13 mouse cellular contexts compared by ENCODE assay signal in the genomic region with DNA sequence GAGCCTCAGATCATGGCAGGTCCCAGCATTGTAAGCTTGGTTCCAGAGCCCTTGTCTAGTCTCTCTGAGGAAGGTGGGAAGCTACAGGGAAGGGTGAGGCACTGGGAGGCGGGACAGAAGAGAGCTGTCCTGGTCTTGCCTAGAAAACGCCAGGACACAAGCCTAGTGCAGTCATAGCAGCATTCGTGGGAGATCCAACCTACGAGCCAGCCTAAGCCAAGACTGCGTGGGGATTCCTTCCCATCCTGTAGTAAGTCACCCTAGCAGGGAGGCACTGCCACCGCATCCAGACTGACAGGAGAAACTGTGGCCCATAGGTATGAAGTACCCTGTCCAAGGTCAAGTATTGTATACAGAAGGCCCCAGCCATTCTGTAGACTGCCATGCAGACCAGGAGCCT. TPM values are rescaled to one million over a fixed set of nuclear protein-coding genes. Genes with fewer than 3 reads are reported as not detected.
"Had no signal": no experiment of that assay in that cellular context is flagged by ENCODE, and none has a peak within 500 bp of the region (broad histone marks: within the 10 kb centered on the region; RNA-seq: fewer than 3 reads in every experiment).

No protein-coding gene starts in this region.

- H3K4me2 ChIP-seq: liver, embryonic 11.5 days; liver, embryonic 15.5 days had no signal

- H3K9me3 ChIP-seq: limb, embryonic 10.5 days; liver, embryonic 15.5 days had no signal

- DNase-seq: kidney, adult 18-20 months; kidney, postnatal 10 days; lung, adult 2 months; lung, postnatal 36 days; thymus, postnatal 36 days had no signal

- H3K4me3 ChIP-seq: left cerebral cortex, adult 2 months; limb, embryonic 10.5 days; liver, embryonic 15.5 days had no signal

- H3K27ac ChIP-seq: left cerebral cortex, adult 2 months; limb, embryonic 10.5 days; liver, embryonic 15.5 days had no signal

- H3K36me3 ChIP-seq: limb, embryonic 10.5 days; liver, embryonic 15.5 days had no signal

- H3K9ac ChIP-seq: liver, embryonic 15.5 days had no signal

RNA-seq across cellular contexts. Expression of gene Lrrc4b, which starts 3.7 kb away (rescaled TPM):
- total RNA-seq: megakaryocyte progenitor cell, adult 5-6 weeks had no signal
- polyA plus RNA-seq: liver, embryonic 15.5 days; thymus, postnatal 0 days had no signal

RNA-seq across cellular contexts. Expression of gene Aspdh, which starts 32.6 kb away (rescaled TPM):
- total RNA-seq: megakaryocyte progenitor cell, adult 5-6 weeks had no signal
- polyA plus RNA-seq: limb, embryonic 10.5 days; lung, postnatal 0 days; spleen, adult 2 months; thymus, postnatal 0 days had no signal

RNA-seq across cellular contexts. Expression of gene Syt3, which starts 48.6 kb away (rescaled TPM):
- polyA plus RNA-seq: liver, embryonic 15.5 days had no signal
